Mouse (Mus musculus): ENCODE results near the gene Mex3d.

Mex3d gene

GRCm38 (mm10) chr10:80386735-80387471 is 556 bp downstream of the Mex3d start:
- peak; percentile 47 for DNase-seq (ENCODE audit: low spot score)

DNA sequence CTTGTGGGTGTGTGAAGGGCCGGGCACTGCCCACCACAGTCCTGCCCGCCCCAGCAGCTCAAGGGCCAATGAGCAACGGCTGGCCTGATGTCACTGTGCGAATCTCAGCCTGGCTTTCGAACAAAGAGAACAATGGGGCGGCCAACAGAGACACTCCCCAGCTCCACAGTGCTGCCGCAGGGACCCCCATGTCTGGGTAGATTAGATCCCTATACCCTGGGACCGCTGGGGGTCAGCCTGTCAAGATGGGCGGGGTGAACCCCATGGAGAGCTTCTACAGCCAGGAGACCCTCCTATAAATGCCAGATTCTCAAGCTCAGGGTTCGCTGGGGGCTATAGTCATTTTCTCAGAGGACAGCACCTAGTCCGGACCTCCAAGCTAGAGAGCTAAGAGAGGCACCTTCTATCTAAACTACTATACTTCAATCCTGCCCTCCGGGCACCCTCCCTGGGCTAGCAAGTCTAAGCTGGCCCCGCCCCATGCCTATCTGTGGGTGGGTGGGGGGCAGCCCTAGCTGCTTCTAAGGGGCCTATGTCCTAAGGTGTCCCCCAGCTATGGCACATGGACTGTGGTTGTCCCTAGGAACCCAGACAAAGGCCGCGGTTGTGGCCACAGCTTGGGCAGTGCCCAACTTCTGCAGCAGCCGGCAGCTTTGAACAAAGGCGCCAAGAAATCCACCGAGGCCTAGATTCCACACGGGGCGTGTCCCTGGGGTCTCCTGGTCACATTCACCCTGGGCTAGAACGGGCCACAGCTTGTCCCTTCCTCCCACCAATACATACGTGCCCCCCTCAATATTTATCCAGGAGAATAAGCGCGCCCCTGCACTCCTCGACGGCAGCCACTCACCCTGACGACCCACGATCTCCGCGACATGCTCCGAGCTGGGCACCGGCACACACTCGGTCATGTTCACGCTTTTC is 1.4 kb downstream of the Mex3d start:
- peak; percentile 54 for DNase-seq (ENCODE audit: low spot score)

- no peak for DNase-seq (ENCODE audit: low spot score)
Measured at GRCm38 (mm10) chr10:80385310-80385709, 2.1 kb downstream of the Mex3d start.

DNA sequence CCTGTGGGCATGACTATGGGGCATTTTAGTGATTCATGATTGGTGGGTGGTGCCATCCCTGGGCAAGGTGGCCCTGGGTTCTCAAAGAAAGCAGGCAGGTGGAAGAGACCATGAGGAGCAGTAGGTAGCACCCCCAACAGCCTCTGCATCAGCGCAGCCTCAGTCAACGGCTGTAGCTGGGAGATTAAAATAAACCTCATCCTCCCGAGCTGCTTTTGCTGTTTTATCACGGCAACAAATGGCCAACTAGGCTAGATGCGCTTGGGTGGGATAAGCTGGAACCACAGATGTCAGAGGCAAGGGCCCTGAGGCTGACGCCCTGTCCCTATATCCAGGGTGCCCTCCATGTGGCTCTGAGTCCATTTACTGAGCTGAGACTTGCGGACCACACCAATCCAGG is 2.8 kb downstream of the Mex3d start:
- no peak for DNase-seq (ENCODE audit: low spot score)

- DNase-seq (ENCODE audit: low spot score) = no peak
Measured at GRCm38 (mm10) chr10:80384115-80384639, 3.3 kb downstream of the Mex3d start.

- no peak for DNase-seq (ENCODE audit: low spot score)
Measured at GRCm38 (mm10) chr10:80383431-80383830, 4.0 kb downstream of the Mex3d start.

DNA sequence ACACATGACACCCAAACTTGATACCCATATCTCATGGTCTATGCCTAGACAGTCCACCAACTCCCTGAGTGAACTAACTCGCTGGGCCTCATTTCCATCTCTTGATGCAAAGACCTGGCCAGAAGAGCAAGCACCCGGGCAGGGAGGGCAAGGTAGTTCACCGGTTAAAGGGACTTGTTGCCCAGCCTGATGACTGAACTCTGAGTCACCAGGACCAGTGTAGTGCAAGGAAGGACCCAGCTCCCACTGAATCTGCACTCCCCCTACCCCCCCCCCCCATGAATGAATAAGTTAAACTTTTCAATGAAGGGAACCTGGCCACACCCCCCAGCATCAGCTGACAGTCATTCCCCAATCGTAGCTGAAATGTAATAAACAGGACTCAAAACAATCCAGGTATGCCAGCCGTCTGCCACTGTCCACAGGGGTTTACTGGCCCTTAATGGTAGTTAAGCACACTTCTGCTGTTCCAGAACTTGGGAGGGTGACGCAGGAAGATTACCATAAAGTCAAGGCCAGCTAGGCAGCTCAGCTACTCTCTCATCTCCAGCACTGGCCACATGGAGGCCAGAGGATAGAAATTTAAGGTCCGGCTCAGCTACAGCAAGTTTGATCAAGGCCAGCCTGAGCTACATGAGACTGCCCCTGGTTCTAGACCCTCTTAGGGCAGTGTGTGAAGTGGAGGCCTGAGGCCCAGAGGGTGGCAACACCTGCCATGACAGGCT is 4.7 kb downstream of the Mex3d start:
- DNase-seq (ENCODE audit: low spot score) = no peak

- no peak for DNase-seq (ENCODE audit: low spot score)
Measured at GRCm38 (mm10) chr10:80377716-80378115, 9.7 kb downstream of the Mex3d start.

DNA sequence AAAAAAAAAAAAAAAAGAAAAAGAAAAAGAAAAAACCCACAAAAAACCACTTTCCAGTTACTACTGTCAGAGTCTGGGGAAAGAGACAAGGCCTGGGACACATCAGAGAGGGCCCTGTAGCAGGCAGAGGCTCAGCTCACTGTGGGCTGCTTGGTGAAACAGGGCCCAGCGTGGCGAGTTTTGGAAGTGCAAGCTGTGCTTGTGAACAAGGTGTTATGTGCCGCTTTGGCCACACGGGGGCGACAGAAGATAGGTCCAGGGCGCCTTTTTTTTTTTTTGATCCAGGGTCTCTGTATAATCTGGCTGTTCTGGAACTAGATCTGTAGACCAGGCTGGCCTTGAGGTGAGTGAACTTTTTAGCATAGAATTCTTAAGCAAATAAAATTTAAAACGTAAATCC is 11.3 kb downstream of the Mex3d start:
- DNase-seq (ENCODE audit: low spot score) = peak; percentile 90

- peak; percentile 64 for DNase-seq (ENCODE audit: low spot score)
Measured at GRCm38 (mm10) chr10:80374063-80374462, 13.4 kb downstream of the Mex3d start.

GRCm38 (mm10) chr10:80372706-80373105 is 14.8 kb downstream of the Mex3d start:
- no peak for DNase-seq (ENCODE audit: low spot score)

DNA sequence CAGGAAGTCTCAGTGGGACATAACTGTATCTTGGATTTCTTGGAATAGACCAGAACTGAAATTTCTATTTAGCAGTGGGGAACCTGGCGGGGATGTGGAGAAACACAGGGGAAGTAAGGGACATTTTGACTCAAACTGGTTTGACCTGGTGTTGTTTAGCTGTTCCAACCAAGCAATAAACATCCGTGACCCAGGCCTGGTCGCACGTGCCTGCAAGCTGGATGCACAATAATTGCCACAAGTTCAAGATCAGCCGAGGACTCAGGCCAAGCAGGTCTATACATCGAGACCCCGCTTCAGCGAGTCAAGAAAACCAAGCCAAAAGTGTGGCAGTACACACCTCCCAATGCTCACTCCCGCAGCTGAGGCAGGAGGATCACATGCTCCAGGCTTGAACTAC is 15.5 kb downstream of the Mex3d start:
- DNase-seq (ENCODE audit: low spot score) = no peak

- peak; percentile 35 for DNase-seq (ENCODE audit: low spot score)
Measured at GRCm38 (mm10) chr10:80371411-80371966, 16.0 kb downstream of the Mex3d start.

DNA sequence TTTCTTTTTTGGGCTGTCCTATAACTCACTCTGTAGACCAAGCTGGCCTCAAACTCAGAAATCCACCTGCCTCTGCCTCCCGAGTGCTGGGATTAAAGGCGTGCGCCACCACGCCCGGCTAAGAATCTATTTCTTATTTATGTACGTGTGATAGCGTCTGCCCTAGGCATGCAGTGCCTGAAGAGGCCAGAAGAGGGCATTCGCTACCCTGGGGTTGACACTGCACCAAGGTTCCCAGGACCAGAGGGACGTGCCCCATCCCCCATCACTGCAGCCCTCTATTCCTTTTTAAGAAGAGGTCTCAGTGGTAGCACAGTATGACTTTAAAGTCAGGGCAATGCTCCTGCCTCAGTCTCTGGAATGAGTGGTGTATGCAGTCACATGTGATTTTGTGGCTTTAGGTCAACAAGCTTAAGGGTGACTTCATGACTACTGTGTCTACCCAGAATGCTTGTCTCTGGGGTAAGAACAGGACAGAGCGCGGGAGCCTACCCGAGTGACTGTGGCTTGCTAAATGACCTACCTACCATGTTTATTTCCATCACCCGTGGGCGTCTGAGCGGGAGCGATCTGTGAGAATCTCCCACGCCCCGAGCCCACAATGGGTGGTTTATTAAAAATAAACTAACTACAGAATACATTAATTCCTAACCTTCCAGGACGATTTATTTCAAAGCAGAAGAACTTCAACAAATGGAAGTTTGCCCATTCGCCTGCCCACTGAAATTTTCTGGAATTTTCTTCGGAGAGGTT is 17.3 kb downstream of the Mex3d start:
- DNase-seq (ENCODE audit: low spot score) = no peak

DNA sequence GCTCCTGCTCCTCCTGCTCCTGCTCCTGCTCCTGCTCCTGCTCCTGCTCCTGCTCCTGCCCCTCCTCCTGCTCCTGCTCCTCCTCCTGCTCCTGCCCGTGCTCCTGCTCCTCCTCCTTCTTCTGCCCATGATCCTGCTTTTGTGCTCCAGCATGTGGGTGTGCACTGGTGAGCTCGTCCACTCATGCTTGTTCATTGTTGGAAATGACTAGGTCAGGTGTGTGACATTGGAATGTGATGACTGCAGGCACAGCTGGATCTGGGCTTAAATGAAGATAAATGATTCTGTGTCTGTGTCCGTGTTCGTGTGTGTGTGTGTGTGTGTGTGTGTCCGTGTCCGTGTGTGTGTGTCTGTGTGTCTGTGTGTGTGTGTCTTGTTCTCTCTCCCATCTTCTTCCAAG is 19.1 kb downstream of the Mex3d start:
- no peak for DNase-seq (ENCODE audit: low spot score)

DNA sequence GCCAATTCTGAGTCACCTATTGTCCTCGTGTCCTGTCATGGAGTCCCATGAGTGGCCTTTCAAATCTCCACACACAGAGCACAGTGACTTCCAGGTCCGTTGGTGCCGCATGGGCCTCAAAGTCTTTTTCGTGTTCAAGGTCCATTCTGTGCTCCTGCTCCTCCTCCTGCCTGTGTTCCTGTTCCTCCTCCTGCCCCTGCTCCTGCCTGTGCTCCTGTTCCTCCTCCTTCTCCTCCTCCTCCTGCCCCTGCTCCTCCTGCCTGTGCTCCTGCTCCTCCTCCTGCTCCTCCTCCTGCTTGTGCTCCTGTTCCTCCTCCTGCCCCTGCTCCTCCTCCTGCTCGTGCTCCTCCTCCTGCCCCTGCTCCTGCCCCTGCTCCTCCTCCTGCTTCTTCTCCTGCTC is 19.5 kb downstream of the Mex3d start:
- no peak for DNase-seq (ENCODE audit: low spot score)

DNA sequence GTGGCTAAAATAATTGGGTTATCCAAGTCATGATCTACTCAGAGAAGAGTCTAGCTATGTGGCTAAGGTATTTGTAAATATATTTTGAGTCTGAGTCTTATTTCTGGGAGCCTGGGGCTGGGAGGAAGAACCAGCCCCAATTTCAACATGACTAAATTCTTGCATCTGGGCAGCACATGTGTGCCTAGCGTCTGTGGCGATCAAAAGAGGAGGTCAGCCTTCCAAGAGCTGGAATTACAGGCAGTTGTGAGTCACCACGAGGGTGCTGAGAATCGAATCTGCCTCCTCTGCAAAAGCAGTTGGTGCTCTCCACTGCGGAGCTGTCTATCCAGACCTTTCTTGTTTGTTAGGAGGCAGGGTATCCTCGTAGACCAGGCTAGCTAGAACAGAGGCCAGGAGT is 21.7 kb downstream of the Mex3d start:
- DNase-seq (ENCODE audit: low spot score) = no peak

DNA sequence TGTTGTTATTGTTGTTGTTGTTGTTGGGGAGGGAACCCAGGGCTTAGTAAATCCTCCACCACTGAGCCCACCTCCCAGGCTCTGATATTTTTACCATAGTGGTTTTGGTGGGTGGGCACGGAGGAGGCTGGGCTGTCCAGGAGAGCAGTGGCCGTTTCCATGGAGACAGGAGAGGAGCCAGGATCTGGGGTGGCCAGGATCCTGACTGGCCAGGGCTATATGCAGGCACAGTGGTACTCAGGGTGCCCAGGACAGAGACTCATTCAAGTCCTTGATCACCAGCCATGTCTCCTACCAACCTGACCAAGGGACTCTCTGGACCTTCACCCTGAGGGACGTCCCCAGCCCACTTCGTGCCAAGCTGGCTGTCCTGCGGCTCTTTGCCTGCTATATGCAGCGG is 23.7 kb downstream of the Mex3d start:
- DNase-seq (ENCODE audit: low spot score) = no peak

DNA sequence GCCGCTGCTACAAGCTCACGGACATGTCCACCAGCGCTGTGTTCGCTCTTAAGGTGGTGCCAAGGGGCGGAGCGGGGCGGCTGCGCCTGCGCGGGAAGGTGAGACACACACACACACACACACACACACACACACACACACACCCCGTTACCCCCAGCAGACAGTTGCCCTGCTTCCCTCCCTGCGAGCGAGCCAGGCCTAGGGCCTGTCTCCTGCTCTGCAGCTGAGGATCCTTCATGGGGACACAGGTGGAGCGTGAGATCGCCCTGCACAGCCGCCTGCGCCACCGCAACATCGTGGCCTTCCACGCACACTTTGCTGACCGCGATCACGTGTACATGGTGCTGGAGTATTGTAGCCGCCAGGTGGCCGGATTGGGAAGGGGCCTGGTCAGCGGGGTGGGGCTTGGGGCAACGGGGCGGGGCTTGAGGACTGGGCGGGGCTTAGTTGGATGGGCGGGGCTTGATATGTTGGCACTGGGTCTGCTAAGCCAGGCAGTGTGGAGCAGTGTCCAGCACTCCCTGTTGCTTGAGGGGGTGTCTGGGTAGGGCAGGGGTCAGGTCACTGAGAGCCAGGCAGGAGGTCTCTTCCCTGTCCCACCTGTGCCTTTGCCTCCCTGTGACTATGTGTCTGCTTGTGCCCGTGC is 29.3 kb downstream of the Mex3d start:
- DNase-seq (ENCODE audit: low spot score) = no peak

GRCm38 (mm10) chr10:80357336-80357735 is 30.1 kb downstream of the Mex3d start:
- DNase-seq (ENCODE audit: low spot score) = no peak

GRCm38 (mm10) chr10:80356737-80357136 is 30.7 kb downstream of the Mex3d start:
- no peak for DNase-seq (ENCODE audit: low spot score)

Data from ovary, postnatal 36 days (tissue).